Mouse (Mus musculus): Measurements from ENCODE around the gene Tmem237.

- TF ChIP-seq CTCF (IDR thresholded peaks at IDR 0.05; ENCODE audit: control insufficient read depth, insufficient read depth, insufficient read length) = no peak
- no peak for TF ChIP-seq MAX (IDR thresholded peaks at IDR 0.05)
- TF ChIP-seq CEBPB (IDR thresholded peaks at IDR 0.05; ENCODE audit: low read depth) = no peak
- no peak for TF ChIP-seq MYOG (IDR thresholded peaks at IDR 0.05; ENCODE audit: control insufficient read depth, extremely low read depth, insufficient read length)
- no peak for TF ChIP-seq MYOD1 (IDR thresholded peaks at IDR 0.05; ENCODE audit: control insufficient read depth, insufficient read length, low read depth)
- TF ChIP-seq USF1 (IDR thresholded peaks at IDR 0.05; ENCODE audit: low read depth) = no peak
Measured at GRCm38 (mm10) chr1:59128879-59129278, 8.7 kb upstream of the Tmem237 start.

Data from C2C12 (cell line).